Mouse (Mus musculus) lung, embryonic 16.5 days (tissue): ENCODE results near the gene Paqr5. TPM values are rescaled to one million over a fixed set of nuclear protein-coding genes. Genes with fewer than 3 reads are reported as not detected.

Experiments
- ATAC-seq: fragments of 200-750 bp; cut with Nextera tagmentation; 2 replicates; pipeline ENCODE4 v1.8.0; 2017; ENCODE audit warnings: low read depth, mild to moderate bottlenecking, moderate library complexity
- H3K27ac ChIP-seq: fragments of 300-500 bp; sonication (generic); 2 replicates; pipeline ENCODE4 v1.5.1; 2014; ENCODE audit warnings: mild to moderate bottlenecking, control low read depth, low read length
- H3K27me3 ChIP-seq: fragments of 300-500 bp; sonication (generic); 2 replicates; pipeline ENCODE4 v1.6.1; 2014; ENCODE audit warnings: low read depth, low read length, mixed read lengths; ENCODE audit not compliant: control insufficient read depth, insufficient read depth
- H3K36me3 ChIP-seq: fragments of 300-500 bp; sonication (generic); 2 replicates; pipeline ENCODE4 v1.6.1; 2014; ENCODE audit warnings: low read length; ENCODE audit not compliant: control insufficient read depth, insufficient read depth
- H3K4me1 ChIP-seq: fragments of 300-500 bp; sonication (generic); replicated peaks from 2 replicates; pipeline ENCODE4 v1.6.1; 2014; ENCODE audit warnings: low read length, mixed read lengths; ENCODE audit not compliant: control insufficient read depth, insufficient read depth
- H3K4me2 ChIP-seq: fragments of 300-500 bp; sonication (generic); 2 replicates; pipeline ENCODE4 v1.6.1; 2014; ENCODE audit warnings: low read depth, low read length, control low read depth
- H3K4me3 ChIP-seq: fragments of 300-500 bp; sonication (generic); 2 replicates; pipeline ENCODE4 v1.5.1; 2014; ENCODE audit warnings: mild to moderate bottlenecking, low read length, control low read depth
- H3K9ac ChIP-seq: fragments of 300-500 bp; sonication (generic); 2 replicates; pipeline ENCODE4 v1.6.1; 2014; ENCODE audit warnings: low read length, control low read depth
- H3K9me3 ChIP-seq: fragments of 300-500 bp; sonication (generic); 2 replicates; pipeline ENCODE4 v1.6.1; 2016; ENCODE audit warnings: low read length; ENCODE audit not compliant: control insufficient read depth
- WGBS: fragments of 180-500 bp; shearing (Covaris S2); extraction: QIAGEN DNeasy Blood & Tissue Kit; methylation state at CpG from one replicate; pipeline ENCODE4 v1.1.7; 2014; 5-methylcytosine and 5-hydroxymethylcytosine counted together
- polyA plus RNA-seq: library from polyadenylated mRNA; unstranded; fragments of >200 nt; fragmentation: Nextera tagmentation; extraction: Ambion mirVana; gene quantifications from 2 replicates; pipeline ENCODE4 v1.2.1, GENCODE M21; 2015

Gene Paqr5
- 5.1 and 7.2 TPM in 2 replicates for polyA plus RNA-seq

DNA sequence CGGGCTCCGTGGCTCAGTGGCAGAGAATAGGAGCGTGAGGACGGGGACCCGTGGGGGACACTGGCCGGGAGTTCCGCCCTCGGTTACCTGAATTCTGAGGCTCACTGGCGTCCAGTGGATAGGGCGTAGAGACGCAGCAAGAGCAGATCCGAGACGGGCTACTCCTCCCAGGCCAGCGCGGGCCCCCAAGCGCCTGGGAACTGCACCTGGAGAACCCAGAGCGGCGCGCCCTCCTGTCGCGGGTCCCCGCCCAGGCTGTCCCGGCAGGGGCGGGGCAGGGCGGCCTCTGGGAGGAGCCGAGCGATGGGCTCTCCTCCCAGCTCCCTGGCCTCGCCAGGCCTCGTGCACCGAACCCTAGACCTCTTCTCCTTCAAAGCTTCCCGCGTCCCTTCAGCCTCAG, at the start of gene Paqr5:
TSS of gene Paqr5 (minus strand) at position 257 of the 400 bp plus-strand sequence.
- peak within 1 kb of the TSS; percentile 45 for H3K4me3 ChIP-seq
- no peaks in the 10 kb centered on the region for H3K9me3 ChIP-seq
- H3K4me1 ChIP-seq = 0 out of 2 replicates have a peak, but pooled peaks cover 2% of the 10 kb centered on the region
- peaks cover 3% of the 10 kb centered on the region; the same call in 1 of the 2 replicates for H3K27me3 ChIP-seq
- H3K9ac ChIP-seq = peak within 1 kb of the TSS; percentile 25
- peak within 1 kb of the TSS; percentile 69 for H3K4me2 ChIP-seq
- H3K36me3 ChIP-seq = no peaks in the 10 kb centered on the region
- no peak within 1 kb of the TSS for H3K27ac ChIP-seq
- peak; percentile 94 for ATAC-seq
- under 1% methylated on average over 23 of the region's 32 CpGs for WGBS

DNA sequence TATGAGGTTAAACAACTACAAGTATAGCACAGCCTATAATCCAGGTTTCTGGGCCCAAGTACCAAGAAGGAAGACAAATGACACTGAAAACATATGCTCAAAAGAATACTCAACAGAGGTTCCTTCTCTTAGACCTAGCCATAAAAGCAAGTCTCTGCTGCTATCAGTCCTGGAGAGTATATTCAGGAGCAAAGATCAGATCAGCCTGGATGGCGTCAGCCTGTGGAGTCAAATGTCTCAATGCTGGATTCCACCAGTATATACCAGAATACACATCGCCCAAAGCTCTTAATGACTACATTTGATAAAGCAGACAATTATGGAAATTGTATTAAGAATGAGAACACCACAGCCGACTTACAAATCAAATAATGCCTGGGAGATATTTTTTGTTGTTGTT, 35.6 kb upstream of the Paqr5 start:
- Histone ChIP-seq H3K4me2 (no peak overlapping the region), H3K27ac (no peak overlapping the region), H3K9me3 (no peaks in the 10 kb centered on the region), H3K4me1 (no peaks in the 10 kb centered on the region), H3K27me3 (no peaks in the 10 kb centered on the region), H3K36me3 (no peaks in the 10 kb centered on the region), H3K9ac (no peak overlapping the region), H3K4me3 (no peak overlapping the region)
- ATAC-seq = no peak
- 87% methylated on average over 3 of the region's 3 CpGs for WGBS

DNA sequence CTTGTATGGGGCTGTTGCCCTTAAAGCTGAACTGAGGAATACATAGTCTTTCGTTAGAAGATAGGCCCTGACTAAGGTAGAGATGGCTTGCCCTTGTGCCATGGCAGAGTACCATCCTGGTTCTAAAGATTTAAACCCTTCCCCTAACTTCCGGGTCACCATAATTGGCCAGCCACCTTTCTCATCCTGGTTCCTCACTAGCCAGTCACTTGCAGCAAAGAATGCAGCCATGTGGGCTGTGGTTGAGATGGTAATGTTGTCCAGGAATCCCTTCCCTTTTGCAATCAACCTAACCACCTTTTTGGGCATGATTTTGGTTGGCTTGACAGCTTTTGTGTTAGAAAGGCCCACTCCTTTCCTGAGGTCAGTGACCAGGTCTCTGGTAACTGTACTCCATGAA, 33.8 kb upstream of the Paqr5 start:
- H3K9me3 ChIP-seq = no peaks in the 10 kb centered on the region
- no peaks in the 10 kb centered on the region for H3K27me3 ChIP-seq
- no peak overlapping the region for H3K9ac ChIP-seq
- 98% methylated on average over 2 of the region's 2 CpGs for WGBS
- H3K4me2 ChIP-seq = no peak overlapping the region
- no peak overlapping the region for H3K27ac ChIP-seq
- no peak for ATAC-seq
- H3K4me1 ChIP-seq = no peaks in the 10 kb centered on the region
- H3K4me3 ChIP-seq = no peak overlapping the region
- no peaks in the 10 kb centered on the region for H3K36me3 ChIP-seq

DNA sequence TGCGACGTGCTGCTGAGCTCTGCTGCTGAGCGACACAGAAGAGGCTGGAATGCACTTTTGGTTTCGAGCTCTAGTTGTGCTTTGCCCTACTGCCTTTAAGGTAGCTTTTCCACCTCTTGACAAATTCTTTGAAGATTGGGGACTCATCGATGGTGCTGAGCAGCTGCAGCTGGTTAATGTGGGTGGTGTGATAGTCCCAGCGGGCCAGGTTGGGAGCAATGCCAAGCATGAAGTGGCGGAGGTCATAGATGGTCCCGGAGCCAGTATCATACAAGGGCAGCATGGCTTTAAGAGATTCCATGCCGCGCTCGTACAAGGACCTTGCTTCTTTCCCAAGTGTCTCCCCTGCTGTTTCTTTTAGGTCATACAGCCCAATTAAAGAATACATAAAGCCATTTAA, 33.3 kb upstream of the Paqr5 start:
- no peaks in the 10 kb centered on the region for H3K9me3 ChIP-seq
- WGBS = 74% methylated on average over 11 of the region's 11 CpGs
- H3K27me3 ChIP-seq = no peaks in the 10 kb centered on the region
- no peak for ATAC-seq
- no peaks in the 10 kb centered on the region for H3K36me3 ChIP-seq
- no peak overlapping the region for H3K4me3 ChIP-seq
- H3K4me2 ChIP-seq = no peak overlapping the region
- H3K4me1 ChIP-seq = no peaks in the 10 kb centered on the region
- no peak overlapping the region for H3K27ac ChIP-seq
- H3K9ac ChIP-seq = no peak overlapping the region

DNA sequence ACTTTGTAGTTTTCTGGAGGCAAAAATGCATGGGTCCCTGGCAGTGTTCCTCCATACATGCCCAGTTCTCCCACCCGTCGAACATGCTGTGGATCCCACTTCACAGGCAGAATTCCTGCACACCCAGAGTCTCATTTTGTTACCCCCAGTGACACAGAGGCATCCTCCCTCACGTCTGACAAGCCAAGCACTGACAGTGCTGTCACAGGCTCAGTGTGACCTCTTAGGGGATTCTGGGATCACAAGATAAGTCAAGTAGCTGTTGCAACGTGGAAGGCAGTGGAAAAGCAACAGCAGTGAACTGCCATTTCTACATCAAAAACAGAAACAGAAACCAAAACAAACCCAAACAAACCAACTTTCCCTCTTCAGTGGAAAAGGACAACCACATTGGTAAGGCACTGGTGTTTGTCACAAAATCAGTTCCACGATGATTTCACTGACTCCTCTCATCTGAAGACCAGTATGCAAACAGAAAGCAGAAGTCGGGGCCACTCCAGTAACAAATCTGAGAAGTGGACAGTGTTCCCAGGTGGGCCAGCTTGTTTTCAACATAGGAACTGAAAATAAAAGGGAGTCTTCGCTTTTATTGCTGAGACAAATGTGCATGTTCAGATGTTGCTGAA, 31.3 kb upstream of the Paqr5 start:
- no peak for ATAC-seq
- no peaks in the 10 kb centered on the region for H3K36me3 ChIP-seq
- 57% methylated on average over 7 of the region's 7 CpGs for WGBS

DNA sequence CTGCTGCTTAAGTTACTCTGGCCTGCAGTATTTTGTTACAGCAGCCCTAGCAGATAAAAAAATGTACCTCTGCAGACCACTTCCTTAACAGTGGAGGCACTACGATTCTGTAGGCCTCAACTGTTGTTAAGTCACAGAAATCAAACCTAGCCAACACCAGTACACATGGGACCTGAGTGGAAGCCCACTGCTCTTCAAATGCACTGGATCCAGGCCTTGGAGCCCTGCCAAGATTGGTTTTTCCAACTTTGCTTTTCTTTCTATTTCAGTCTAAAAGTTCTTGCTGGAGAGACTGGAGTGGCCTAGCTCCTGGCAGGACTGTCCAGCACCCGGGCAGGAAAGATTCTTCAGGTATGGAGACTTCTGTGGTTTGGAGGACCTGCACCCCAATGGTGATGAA, 29.6 kb upstream of the Paqr5 start:
- no peak overlapping the region for H3K4me2 ChIP-seq

More for the DNA sequence above, 31.3 kb upstream of the Paqr5 start:
- Histone ChIP-seq H3K4me2 (no peak overlapping the region), H3K9me3 (no peaks in the 10 kb centered on the region), H3K4me3 (no peak overlapping the region), H3K9ac (no peak overlapping the region), H3K4me1 (no peaks in the 10 kb centered on the region), H3K27me3 (no peaks in the 10 kb centered on the region), H3K27ac (no peak overlapping the region)

DNA sequence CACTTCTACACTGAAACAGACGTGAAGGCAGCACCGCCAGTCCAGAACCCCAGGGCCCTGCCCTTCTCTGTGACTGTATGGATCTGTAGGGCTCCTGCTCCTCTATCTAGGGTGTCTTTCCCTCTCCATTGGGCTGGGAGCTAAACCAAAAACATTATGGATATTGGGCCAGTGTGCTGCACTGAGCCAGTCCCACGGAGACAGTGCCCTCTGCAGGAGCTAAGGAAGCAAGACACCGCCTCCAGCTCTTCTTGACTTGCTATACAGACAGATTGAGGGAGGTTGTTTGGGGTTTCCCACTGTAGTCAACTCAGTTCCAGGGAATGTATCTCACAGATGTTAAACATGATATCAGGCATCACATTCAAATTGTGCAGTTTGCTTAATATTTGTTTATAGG, 24.1 kb upstream of the Paqr5 start:
- Histone ChIP-seq H3K4me2 (no peak overlapping the region), H3K27me3 (no peaks in the 10 kb centered on the region), H3K9ac (no peak overlapping the region), H3K4me1 (no peaks in the 10 kb centered on the region), H3K27ac (no peak overlapping the region), H3K36me3 (no peaks in the 10 kb centered on the region), H3K4me3 (no peak overlapping the region), H3K9me3 (no peaks in the 10 kb centered on the region)
- WGBS = 41% methylated on average over 4 of the region's 4 CpGs
- ATAC-seq = peak; percentile 59; the same call in 1 of the 2 replicates

More for the DNA sequence above, 29.6 kb upstream of the Paqr5 start:
- no peak overlapping the region for H3K4me3 ChIP-seq
- H3K27ac ChIP-seq = no peak overlapping the region
- H3K9ac ChIP-seq = no peak overlapping the region
- H3K4me1 ChIP-seq = no peaks in the 10 kb centered on the region
- no peaks in the 10 kb centered on the region for H3K36me3 ChIP-seq
- ATAC-seq = no peak
- no peaks in the 10 kb centered on the region for H3K9me3 ChIP-seq
- 65% methylated on average over 2 of the region's 2 CpGs for WGBS
- no peaks in the 10 kb centered on the region for H3K27me3 ChIP-seq

DNA sequence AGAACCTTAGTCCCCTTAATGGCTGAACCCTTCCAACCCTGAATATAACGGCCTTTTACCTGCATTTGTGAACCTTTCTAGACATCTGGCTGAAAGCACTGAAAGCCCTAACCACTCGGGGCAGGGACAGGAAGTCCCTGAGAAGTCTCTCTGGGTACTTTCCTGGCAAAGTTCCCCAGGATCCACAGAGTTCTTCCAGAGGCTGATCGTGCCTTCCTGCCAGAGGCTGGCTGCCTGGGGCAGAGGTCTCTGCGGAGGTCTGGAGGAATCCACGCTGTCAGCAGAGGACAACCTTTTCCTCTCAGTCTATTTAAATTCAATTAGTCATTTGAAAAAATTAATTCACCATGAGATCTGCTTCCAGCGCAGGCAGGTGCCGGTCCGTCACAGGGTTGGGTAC, 22.5 kb upstream of the Paqr5 start:
- H3K27me3 ChIP-seq = no peaks in the 10 kb centered on the region
- no peaks in the 10 kb centered on the region for H3K4me1 ChIP-seq
- no peaks in the 10 kb centered on the region for H3K9me3 ChIP-seq
- WGBS = 59% methylated on average over 8 of the region's 8 CpGs
- ATAC-seq = no peak
- no peak overlapping the region for H3K4me3 ChIP-seq
- H3K9ac ChIP-seq = no peak overlapping the region
- H3K4me2 ChIP-seq = no peak overlapping the region
- no peak overlapping the region for H3K27ac ChIP-seq
- H3K36me3 ChIP-seq = no peaks in the 10 kb centered on the region

DNA sequence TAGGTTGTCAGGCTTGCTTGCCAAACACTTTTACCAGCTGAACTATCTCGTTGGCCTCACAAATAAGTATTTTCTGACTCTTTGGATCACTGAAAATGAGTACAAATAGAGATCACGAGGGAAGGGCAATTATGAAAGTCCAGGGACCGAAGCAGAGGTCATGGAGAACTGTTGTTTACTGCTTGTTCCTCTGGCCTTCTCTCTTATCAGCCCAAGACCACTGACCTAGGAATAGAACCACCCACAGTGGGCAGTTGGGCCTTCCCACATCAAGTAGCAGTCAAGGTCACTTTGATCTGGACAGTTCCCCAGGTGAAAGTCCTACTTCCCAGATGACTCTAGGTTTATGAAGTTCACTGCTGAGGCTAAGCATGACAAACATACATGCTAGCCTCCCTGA, 15.5 kb upstream of the Paqr5 start:
- no peak for ATAC-seq
- Histone ChIP-seq H3K27ac (no peak overlapping the region), H3K36me3 (no peaks in the 10 kb centered on the region), H3K9ac (no peak overlapping the region), H3K9me3 (no peaks in the 10 kb centered on the region), H3K4me1 (no peaks in the 10 kb centered on the region), H3K4me2 (no peak overlapping the region), H3K4me3 (no peak overlapping the region), H3K27me3 (no peaks in the 10 kb centered on the region)
- 78% methylated on average over 3 of the region's 3 CpGs for WGBS
